Mouse (Mus musculus) neural tube, embryonic 14.5 days (tissue): ENCODE measurements around the gene Olfr1350. TPM values are rescaled to one million over a fixed set of nuclear protein-coding genes. Genes with fewer than 3 reads are reported as not detected.

ENCODE experiments used
- polyA plus RNA-seq: library from polyadenylated mRNA; unstranded; fragments of >200 nt; fragmentation: Nextera tagmentation; extraction: Ambion mirVana; gene quantifications from 2 replicates; pipeline ENCODE4 v1.2.1, GENCODE M21; 2014

Gene Olfr1350
- polyA plus RNA-seq, 1 experiment from 2014 or later: not detected

Other genes starting within 250 kb of the Olfr1350 start
- gene Zfp583, start 233.6 kb upstream of the Olfr1350 start, polyA plus RNA-seq: 15.6 and 17.0 TPM in 2 replicates
- 7.8 and 9.4 TPM in 2 replicates for gene Gm3854, start 221.1 kb upstream of the Olfr1350 start, polyA plus RNA-seq
- gene Zfp78, start 201.6 kb upstream of the Olfr1350 start, polyA plus RNA-seq: 5.0 and 6.1 TPM in 2 replicates
- 17.8 and 19.7 TPM in 2 replicates for gene Zfp28, start 181.5 kb upstream of the Olfr1350 start, polyA plus RNA-seq
- 6.7 and 9.4 TPM in 2 replicates for gene Smim17, start 166.1 kb upstream of the Olfr1350 start, polyA plus RNA-seq
- gene Gm20715, start 154.6 kb upstream of the Olfr1350 start, polyA plus RNA-seq: 0.12 TPM in 1 of 2 replicates, not detected in the other
- gene Olfr1344, start 126.2 kb upstream of the Olfr1350 start, polyA plus RNA-seq: 0.46 and 0.71 TPM in 2 replicates
- gene Olfr1336, start 108.7 kb upstream of the Olfr1350 start, polyA plus RNA-seq: 0.03 TPM in 1 of 2 replicates, not detected in the other
- not detected in 2 replicates for gene Olfr1346, start 97.7 kb upstream of the Olfr1350 start, polyA plus RNA-seq
- not detected in 2 replicates for gene Olfr5, start 77.9 kb upstream of the Olfr1350 start, polyA plus RNA-seq
- gene Olfr1347, start 65.1 kb upstream of the Olfr1350 start, polyA plus RNA-seq: not detected in 2 replicates
- not detected in 2 replicates for gene Olfr1348, start 56.1 kb upstream of the Olfr1350 start, polyA plus RNA-seq
- not detected in 2 replicates for gene Olfr1349, start 41.9 kb upstream of the Olfr1350 start, polyA plus RNA-seq
- gene Zim1, start 131.6 kb downstream of the Olfr1350 start, polyA plus RNA-seq: 4.6 and 7.6 TPM in 2 replicates
- gene Peg3, start 165.6 kb downstream of the Olfr1350 start, polyA plus RNA-seq: 124 and 134 TPM in 2 replicates
- gene Usp29, start 165.7 kb downstream of the Olfr1350 start, polyA plus RNA-seq: 30.8 and 41.5 TPM in 2 replicates